Mouse (Mus musculus) lung, postnatal 0 days (tissue): ENCODE data around the gene Mmp14. TPM values are rescaled to one million over a fixed set of nuclear protein-coding genes. Genes with fewer than 3 reads are reported as not detected.

Experiments
- ATAC-seq: fragments of 200-750 bp; cut with Nextera tagmentation; 2 replicates; pipeline ENCODE4 v1.8.0; 2017; ENCODE audit warnings: moderate library complexity
- DNase-seq: peaks from one replicate; pipeline ENCODE4 v3.0.0-alpha.2; 2016; ENCODE audit warnings: low spot score
- H3K27ac ChIP-seq: fragments of 300-500 bp; sonication (generic); 2 replicates; pipeline ENCODE4 v1.5.1; 2014; ENCODE audit warnings: antibody characterized with exemption, mild to moderate bottlenecking, low read length, mixed read lengths
- H3K27me3 ChIP-seq: fragments of 300-500 bp; sonication (generic); replicated peaks from 2 replicates; pipeline ENCODE4 v1.6.1; 2014; ENCODE audit warnings: low read length, mixed read lengths; ENCODE audit not compliant: insufficient read depth
- H3K36me3 ChIP-seq: fragments of 300-500 bp; sonication (generic); 2 replicates; pipeline ENCODE4 v1.6.1; 2014; ENCODE audit warnings: low read length, mixed read lengths; ENCODE audit not compliant: insufficient read depth
- H3K4me1 ChIP-seq: fragments of 300-500 bp; sonication (generic); 2 replicates; pipeline ENCODE4 v1.6.1; 2014; ENCODE audit warnings: antibody characterized with exemption, low read depth, low read length, mixed read lengths; ENCODE audit not compliant: insufficient read depth
- H3K4me2 ChIP-seq: fragments of 300-500 bp; sonication (generic); replicated peaks from 2 replicates; pipeline ENCODE4 v1.6.1; 2014; ENCODE audit warnings: low read depth, mild to moderate bottlenecking, low read length, moderate library complexity, mixed read lengths
- H3K4me3 ChIP-seq: fragments of 300-500 bp; sonication (generic); 2 replicates; pipeline ENCODE4 v1.5.1; 2014; ENCODE audit warnings: low read depth, low read length
- H3K9ac ChIP-seq: fragments of 300-500 bp; sonication (generic); replicated peaks from 2 replicates; pipeline ENCODE4 v1.6.1; 2014; ENCODE audit warnings: low read depth, mild to moderate bottlenecking
- H3K9me3 ChIP-seq: fragments of 300-500 bp; sonication (generic); 2 replicates; pipeline ENCODE4 v1.6.1; 2016; ENCODE audit warnings: low read length, mixed read lengths
- CTCF ChIP-seq: IDR thresholded peaks from 2 replicates; pipeline ENCODE4 v1.5.1; 2016; ENCODE audit warnings: antibody characterized with exemption, mild to moderate bottlenecking
- EP300 ChIP-seq: IDR thresholded peaks from 2 replicates; pipeline ENCODE4 v1.6.1; 2016; ENCODE audit warnings: antibody characterized with exemption, mild to moderate bottlenecking, control low read depth
- whole genome bisulfite sequencing: fragments of 180-500 bp; shearing (Covaris S2); extraction: QIAGEN DNeasy Blood & Tissue Kit; methylation state at CpG from one replicate; pipeline ENCODE4 v1.1.7; 2014; 5-methylcytosine and 5-hydroxymethylcytosine counted together
- polyA plus RNA-seq: library from polyadenylated mRNA; unstranded; fragments of >200 nt; fragmentation: Nextera tagmentation; extraction: Ambion mirVana; gene quantifications from 2 replicates; pipeline ENCODE4 v1.2.1, GENCODE M21; 2015

Mmp14 gene
- polyA plus RNA-seq, 1 experiment from 2014 or later = 155 TPM

DNA sequence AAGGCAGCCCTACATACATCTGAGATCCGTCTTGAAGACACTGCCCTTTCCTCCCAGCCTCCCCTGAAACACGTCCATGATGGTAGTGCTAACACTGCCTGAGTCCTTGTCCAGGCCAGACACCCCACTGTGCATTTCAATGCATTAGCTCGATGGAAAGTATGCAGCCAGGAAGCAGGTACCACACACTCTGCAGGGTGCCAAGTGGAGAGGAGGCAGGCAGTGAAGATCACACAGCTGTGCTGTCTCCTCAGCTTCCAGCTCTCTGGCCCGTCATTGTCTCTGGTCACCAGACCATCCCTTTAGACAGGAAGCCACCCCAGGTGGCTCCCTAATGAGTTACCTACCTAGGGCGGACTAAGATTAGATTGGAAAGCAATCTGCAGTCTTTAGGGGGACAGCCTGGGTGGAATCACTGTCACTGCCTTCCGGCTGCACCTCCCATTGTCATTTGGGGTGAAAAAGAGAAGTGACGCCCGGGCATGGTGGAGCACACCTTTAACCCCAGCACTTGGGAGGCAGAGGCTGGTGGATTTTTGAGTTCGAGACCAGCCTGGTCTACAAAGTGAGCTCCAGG lies 19.3 kb upstream of the Mmp14 start:
- Histone ChIP-seq H3K9ac (no peak overlapping the region), H3K27ac (no peak overlapping the region), H3K4me2 (no peak overlapping the region), H3K4me1 (peaks cover 33% of the 10 kb centered on the region), H3K36me3 (no peaks in the 10 kb centered on the region), H3K9me3 (no peaks in the 10 kb centered on the region), H3K27me3 (no peaks in the 10 kb centered on the region), H3K4me3 (no peak overlapping the region)
- TF ChIP-seq CTCF (no peak), EP300 (no peak)
- DNase-seq = no peak
- no peak for ATAC-seq
- WGBS = 71% methylated on average over 9 of the region's 9 CpGs

DNA sequence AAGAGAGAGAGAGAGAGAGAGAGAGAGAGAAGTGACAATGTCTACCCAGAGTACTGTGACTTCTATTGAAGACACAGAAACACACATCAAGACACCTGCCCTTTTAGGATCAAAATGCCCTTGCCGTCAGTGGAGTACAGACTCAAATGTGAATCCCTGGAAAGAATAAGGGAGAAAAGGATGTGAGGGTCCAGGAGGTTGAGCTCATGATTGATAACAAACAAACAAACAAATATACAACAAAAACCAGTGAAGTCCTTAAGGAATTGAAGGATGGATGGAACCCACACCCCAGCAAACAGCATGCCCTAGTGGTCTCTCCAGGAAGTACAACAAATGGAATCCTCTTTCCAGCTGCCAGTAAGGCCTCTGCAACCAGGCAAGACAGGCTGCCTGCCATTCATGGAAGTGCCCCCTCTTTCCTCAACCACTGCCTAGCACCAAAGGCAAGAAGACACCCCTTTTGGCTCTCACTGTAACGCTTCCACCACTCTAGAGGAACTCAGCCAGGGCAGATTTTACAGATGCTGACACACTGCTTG lies 18.7 kb upstream of the Mmp14 start:
- H3K9ac ChIP-seq = no peak overlapping the region
- TF ChIP-seq EP300 (no peak), CTCF (peak; percentile 95)
- H3K27me3 ChIP-seq = no peaks in the 10 kb centered on the region
- H3K4me3 ChIP-seq = no peak overlapping the region
- 54% methylated on average over 2 of the region's 2 CpGs for WGBS
- H3K9me3 ChIP-seq = no peaks in the 10 kb centered on the region
- no peaks in the 10 kb centered on the region for H3K36me3 ChIP-seq
- H3K4me1 ChIP-seq = peaks cover 33% of the 10 kb centered on the region
- H3K4me2 ChIP-seq = peak overlapping the region; percentile 56
- ATAC-seq (no peak), DNase-seq (peak; percentile 74)
- peak overlapping the region; percentile 90; the same call in 1 of the 2 replicates for H3K27ac ChIP-seq

DNA sequence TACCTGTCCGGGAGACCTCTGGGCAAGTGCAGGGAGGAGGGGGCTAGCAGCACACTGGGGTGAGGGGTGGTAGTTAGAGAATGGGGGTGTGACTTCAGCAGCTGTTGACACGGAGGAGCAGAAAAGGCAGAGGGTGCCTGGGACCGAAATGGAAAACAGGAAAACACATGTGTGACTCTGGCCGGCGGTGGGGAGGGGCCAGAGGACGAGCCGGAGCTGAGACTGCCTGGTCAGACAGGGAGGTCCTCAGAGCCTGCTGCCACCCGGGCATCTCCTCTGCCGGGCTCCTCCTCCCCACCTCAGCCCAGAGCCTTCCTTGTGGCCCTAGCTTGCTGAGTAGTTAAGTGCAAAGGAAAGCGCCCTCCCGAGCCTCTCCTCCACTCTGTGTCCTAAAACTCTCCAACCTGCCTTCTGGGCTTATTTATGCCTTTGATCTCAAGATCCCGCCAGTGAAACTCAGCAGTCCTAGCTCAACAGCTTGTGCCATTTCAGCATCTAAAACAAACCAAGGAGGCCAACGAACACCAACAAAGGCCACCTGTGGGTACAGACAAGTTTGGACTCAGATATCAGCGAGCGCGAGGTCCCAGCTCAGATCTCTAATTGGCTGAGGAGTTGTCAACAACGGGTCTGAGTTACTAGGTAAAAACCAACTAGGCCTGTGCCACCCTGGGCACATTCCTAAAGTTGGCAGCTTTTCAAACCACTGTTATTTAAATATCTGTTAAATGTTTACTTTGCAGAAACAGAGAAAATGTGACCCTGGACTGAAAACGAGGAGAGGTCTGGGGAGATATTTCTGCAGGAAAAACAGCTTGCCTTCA lies 17.3 kb upstream of the Mmp14 start:
- H3K4me1 ChIP-seq = peaks cover 33% of the 10 kb centered on the region
- peak overlapping the region; percentile 90 for H3K27ac ChIP-seq
- 0 out of 2 replicates have a peak overlapping the region, but pooled peaks have one; percentile 16 for H3K4me3 ChIP-seq
- no peaks in the 10 kb centered on the region for H3K9me3 ChIP-seq
- TF ChIP-seq EP300 (0 out of 2 replicates have a peak, but pooled peaks have one; percentile 28), CTCF (no peak)
- ATAC-seq = peak; percentile 33
- H3K36me3 ChIP-seq = no peaks in the 10 kb centered on the region
- H3K27me3 ChIP-seq = no peaks in the 10 kb centered on the region
- peak overlapping the region; percentile 38; the same call in 1 of the 2 replicates for H3K9ac ChIP-seq
- WGBS = 14% methylated on average over 16 of the region's 18 CpGs
- peak; percentile 78 for DNase-seq
- H3K4me2 ChIP-seq = peak overlapping the region; percentile 56

- H3K9ac ChIP-seq = no peak overlapping the region
- H3K4me3 ChIP-seq = no peak overlapping the region
- ATAC-seq = peak; percentile 78
- no peak overlapping the region for H3K4me2 ChIP-seq
- WGBS = 21% methylated on average over 13 of the region's 13 CpGs
- peaks cover 22% of the 10 kb centered on the region for H3K4me1 ChIP-seq
- no peaks in the 10 kb centered on the region for H3K36me3 ChIP-seq
- TF ChIP-seq EP300 (peak; percentile 57), CTCF (no peak)
- H3K27me3 ChIP-seq = no peaks in the 10 kb centered on the region
- DNase-seq = peak; percentile 87
- no peaks in the 10 kb centered on the region for H3K9me3 ChIP-seq
- H3K27ac ChIP-seq = peak overlapping the region; percentile 90
Observed at GRCm38 (mm10) chr14:54415241-54416020, 16.0 kb upstream of the Mmp14 start.

DNA sequence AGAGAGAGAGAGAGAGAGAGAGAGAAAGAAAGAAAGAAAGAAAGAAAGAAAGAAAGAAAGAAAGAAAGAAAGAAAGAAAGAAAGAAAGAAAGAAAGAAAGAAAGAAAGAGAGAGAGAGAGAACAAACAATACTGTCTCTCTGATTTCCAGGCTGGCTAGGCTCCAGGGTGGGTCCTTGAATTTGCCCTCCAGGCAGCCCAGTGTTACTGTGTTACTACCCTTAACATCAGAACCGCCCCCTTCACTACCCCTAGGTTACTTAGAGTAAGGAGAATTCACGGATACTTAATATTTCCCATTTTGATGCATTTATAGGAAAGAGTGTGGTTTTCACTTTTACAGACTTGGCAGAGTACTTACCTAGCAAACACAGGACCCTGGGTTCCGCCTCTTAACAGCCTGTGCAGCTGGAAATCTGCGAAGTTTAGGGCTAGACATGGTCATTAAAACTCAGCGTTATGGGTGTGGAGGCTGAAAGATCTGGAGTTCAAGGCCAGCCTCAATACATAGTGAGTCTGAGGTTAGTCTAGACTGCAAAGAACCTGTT lies 15.1 kb upstream of the Mmp14 start:
- H3K27ac ChIP-seq = peak overlapping the region; percentile 57
- H3K4me2 ChIP-seq = no peak overlapping the region
- no peak for DNase-seq
- no peak overlapping the region for H3K4me3 ChIP-seq
- no peak for ATAC-seq
- no peaks in the 10 kb centered on the region for H3K36me3 ChIP-seq
- TF ChIP-seq EP300 = no peak
- TF ChIP-seq CTCF = no peak
- WGBS = 44% methylated on average over 5 of the region's 5 CpGs
- H3K9ac ChIP-seq = no peak overlapping the region
- peaks cover 18% of the 10 kb centered on the region for H3K4me1 ChIP-seq
- H3K9me3 ChIP-seq = no peaks in the 10 kb centered on the region
- H3K27me3 ChIP-seq = no peaks in the 10 kb centered on the region
